Mouse (Mus musculus) megakaryocyte, embryonic 14.5 days (primary cell): ENCODE results near the gene Cand2. TPM values are rescaled to one million over a fixed set of nuclear protein-coding genes. Genes with fewer than 3 reads are reported as not detected.
A peak's percentile ranks its signal among the peaks of the same experiment; 100 is the strongest.

Source experiments
- H3K27me3 ChIP-seq: replicated peaks from 2 replicates; pipeline ENCODE3; 2012; ENCODE audit warnings: inconsistent platforms
- H3K36me3 ChIP-seq: replicated peaks from 2 replicates; pipeline ENCODE3; 2012; ENCODE audit warnings: low read length, inconsistent platforms, mixed read lengths
- H3K4me1 ChIP-seq: 2 replicates; pipeline ENCODE4 v1.6.1; 2012; ENCODE audit warnings: inconsistent platforms
- H3K4me3 ChIP-seq: replicated peaks from 2 replicates; pipeline ENCODE3; 2012; ENCODE audit warnings: moderate library complexity, mild to moderate bottlenecking, inconsistent platforms
- H3K9me3 ChIP-seq: 2 replicates; pipeline ENCODE4 v1.6.1; 2012; ENCODE audit warnings: inconsistent platforms
- FLI1 ChIP-seq: IDR thresholded peaks from 2 replicates; pipeline ENCODE4 v1.6.1; 2012; ENCODE audit warnings: low read length, inconsistent platforms, mixed read lengths
- GATA1 ChIP-seq: IDR thresholded peaks from 3 replicates; pipeline ENCODE4 v1.6.1; 2012; ENCODE audit warnings: mixed read lengths, low read length, inconsistent platforms, borderline replicate concordance
- polyA plus RNA-seq: library from polyadenylated mRNA; stranded (reverse); fragments of >175 nt; gene quantifications from 2 replicates; pipeline ENCODE4 v1.2.3, GENCODE M21; 2012; ENCODE audit warnings: low replicate concordance; ENCODE audit not compliant: insufficient read depth

Cand2 gene
- polyA plus RNA-seq, 1 experiment, result 7.0 TPM

- Histone ChIP-seq H3K9me3 (no peaks in the 10 kb centered on the region), H3K4me1 (peaks cover 59% of the 10 kb centered on the region), H3K4me3 (no peak overlapping the region), H3K27me3 (no peaks in the 10 kb centered on the region), H3K36me3 (peaks cover 54% of the 10 kb centered on the region)
- TF ChIP-seq FLI1, result no peak
- no peak for TF ChIP-seq GATA1
Measured at GRCm38 (mm10) chr6:115848598-115849304, 74.4 kb downstream of the Cand2 start.

- H3K9me3 ChIP-seq, result no peaks in the 10 kb centered on the region
- no peaks in the 10 kb centered on the region for H3K27me3 ChIP-seq
- TF ChIP-seq GATA1 (no peak), FLI1 (no peak)
- peaks cover 50% of the 10 kb centered on the region for H3K4me1 ChIP-seq
- H3K36me3 ChIP-seq, result peaks cover 29% of the 10 kb centered on the region
- H3K4me3 ChIP-seq, result peak overlapping the region; percentile 97
Measured at GRCm38 (mm10) chr6:115852446-115853090, 78.2 kb downstream of the Cand2 start.

GRCm38 (mm10) chr6:115853091-115853813 is 78.9 kb downstream of the Cand2 start, which contains the start of the genes Mbd4 and Ift122:
Gene Mbd4, minus strand, starts transcription at chr6:115853371.
Gene Ift122, plus strand, starts transcription at chr6:115853470.
- peaks cover 44% of the 10 kb centered on the region for H3K4me1 ChIP-seq
- TF ChIP-seq GATA1 (no peak), FLI1 (0 out of 2 replicates have a peak, but pooled peaks have one; percentile 55)
- no peaks in the 10 kb centered on the region for H3K9me3 ChIP-seq
- H3K36me3 ChIP-seq, result peaks cover 26% of the 10 kb centered on the region
- peak within 1 kb of the TSS; percentile 97 for H3K4me3 ChIP-seq
- H3K27me3 ChIP-seq, result no peaks in the 10 kb centered on the region

- Histone ChIP-seq H3K4me1 (peaks cover 38% of the 10 kb centered on the region), H3K36me3 (peaks cover 19% of the 10 kb centered on the region), H3K27me3 (no peaks in the 10 kb centered on the region), H3K4me3 (peak overlapping the region; percentile 97), H3K9me3 (no peaks in the 10 kb centered on the region)
- TF ChIP-seq GATA1, result no peak
- no peak for TF ChIP-seq FLI1
Measured at GRCm38 (mm10) chr6:115853985-115854384, 79.6 kb downstream of the Cand2 start.

- no peak overlapping the region for H3K4me3 ChIP-seq
- TF ChIP-seq FLI1 (no peak), GATA1 (no peak)
- peaks cover 41% of the 10 kb centered on the region for H3K4me1 ChIP-seq
- H3K9me3 ChIP-seq, result no peaks in the 10 kb centered on the region
- H3K27me3 ChIP-seq, result no peaks in the 10 kb centered on the region
- peaks cover 14% of the 10 kb centered on the region for H3K36me3 ChIP-seq
Measured at GRCm38 (mm10) chr6:115854432-115854831, 80.1 kb downstream of the Cand2 start.

Other genes with a start within 250 kb of the Cand2 start
- 3.2 and 5.5 TPM in 2 replicates for gene Tsen2, start 229.9 kb upstream of the Cand2 start, polyA plus RNA-seq
- not detected in 2 replicates for gene Mkrn2os, start 182.0 kb upstream of the Cand2 start, polyA plus RNA-seq
- 3.1 and 4.1 TPM in 2 replicates for gene Mkrn2, start 172.6 kb upstream of the Cand2 start, polyA plus RNA-seq
- gene Raf1, start 97.9 kb upstream of the Cand2 start, polyA plus RNA-seq, result 4.2 and 27.8 TPM in 2 replicates
- 650 and 2,177 TPM in 2 replicates for gene Tmem40, start 12.1 kb upstream of the Cand2 start, polyA plus RNA-seq
- 500 and 629 TPM in 2 replicates for gene Rpl32, start 34.2 kb downstream of the Cand2 start, polyA plus RNA-seq
- not detected in 2 replicates for gene Efcab12, start 63.9 kb downstream of the Cand2 start, polyA plus RNA-seq
- gene Mbd4, start 78.8 kb downstream of the Cand2 start, polyA plus RNA-seq, result 0.40 TPM in 1 of 2 replicates, not detected in the other
- gene Ift122, start 78.9 kb downstream of the Cand2 start, polyA plus RNA-seq, result 1.1 TPM in 1 of 2 replicates, not detected in the other
- not detected in 2 replicates for gene Rho, start 157.2 kb downstream of the Cand2 start, polyA plus RNA-seq
- gene H1foo, start 170.4 kb downstream of the Cand2 start, polyA plus RNA-seq, result not detected in 2 replicates
- 3.8 and 14.9 TPM in 2 replicates for gene Plxnd1, start 220.5 kb downstream of the Cand2 start, polyA plus RNA-seq